Mouse (Mus musculus) CH12.LX (cell line): ENCODE measurements around the gene Ibsp.

ENCODE experiments used
- CHD2 ChIP-seq: IDR thresholded peaks from 2 replicates; pipeline ENCODE4 v1.6.1; 2011; ENCODE audit warnings: low read length, improper control_type of control experiment
- CTCF ChIP-seq, 2 experiments: IDR thresholded peaks in 1 of 2; conservative IDR thresholded peaks in 1 of 2; 2 replicates each; pipeline ENCODE4 v1.5.1; 2011 to 2012; ENCODE audit warnings: low read depth in 2 of 2, low read length in 2 of 2, improper control_type of control experiment in 1 of 2, inconsistent platforms in 1 of 2, mild to moderate bottlenecking in 1 of 2, moderate library complexity in 1 of 2
- EP300 ChIP-seq: IDR thresholded peaks from 2 replicates; pipeline ENCODE4 v1.6.1; 2011; ENCODE audit warnings: low read length, improper control_type of control experiment
- ETS1 ChIP-seq: conservative IDR thresholded peaks from 2 replicates; pipeline ENCODE4 v1.6.1; 2012; ENCODE audit warnings: low read depth, mild to moderate bottlenecking, inconsistent platforms, low read length, improper control_type of control experiment, moderate library complexity
- MAFK ChIP-seq: IDR thresholded peaks from 2 replicates; pipeline ENCODE4 v1.6.1; 2011; ENCODE audit warnings: low read length, improper control_type of control experiment; ENCODE audit not compliant: insufficient replicate concordance
- MEF2A ChIP-seq: IDR thresholded peaks from 2 replicates; pipeline ENCODE4 v1.6.1; 2014; ENCODE audit warnings: low read depth, mild to moderate bottlenecking, inconsistent platforms, low read length, improper control_type of control experiment, borderline replicate concordance
- MYC ChIP-seq: IDR thresholded peaks from 2 replicates; pipeline ENCODE4 v1.6.1; 2011; ENCODE audit warnings: low read depth, mild to moderate bottlenecking, improper control_type of control experiment, low read length
- POLR2A ChIP-seq: IDR thresholded peaks from 2 replicates; pipeline ENCODE4 v1.6.1; 2011; ENCODE audit warnings: low read depth, mild to moderate bottlenecking, improper control_type of control experiment, low read length
- ZKSCAN1 ChIP-seq: IDR thresholded peaks from 2 replicates; pipeline ENCODE4 v1.6.1; 2012; ENCODE audit warnings: low read depth, inconsistent platforms, low read length, improper control_type of control experiment, borderline replicate concordance

DNA sequence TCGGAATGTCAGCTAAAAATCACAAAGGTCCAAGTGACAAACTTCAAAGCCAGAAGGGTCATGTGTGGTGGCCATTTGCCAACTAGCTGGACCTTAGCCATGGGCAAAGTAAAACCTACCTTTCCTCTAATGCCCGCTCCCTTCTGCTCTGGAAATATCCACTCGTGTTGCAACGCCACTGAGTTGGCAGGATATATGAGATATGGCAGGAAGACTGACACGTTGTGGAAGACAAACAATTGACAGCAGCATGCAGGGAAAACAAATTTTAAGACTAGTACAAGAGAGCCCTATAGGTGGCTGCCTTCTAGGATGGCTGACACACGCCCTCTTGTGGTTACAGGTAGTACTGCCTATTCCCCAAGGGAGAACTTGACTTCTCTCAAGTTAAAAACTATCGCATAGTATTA, 34.3 kb downstream of the Ibsp start:
- no peak for TF ChIP-seq MEF2A
- no peak for TF ChIP-seq MAFK
- TF ChIP-seq CTCF (conservative IDR thresholded peaks at IDR 0.05 in 1 of 2, IDR thresholded peaks at IDR 0.05 in 1 of 2; ENCODE audit: low read depth in 2 of 2, low read length in 2 of 2), result peak; percentile 87 to 88
- no peak for TF ChIP-seq EP300
- no peak for TF ChIP-seq POLR2A
- TF ChIP-seq CHD2, result no peak
- no peak for TF ChIP-seq ETS1
- no peak for TF ChIP-seq ZKSCAN1
- TF ChIP-seq MYC, result no peak
